Comparison of ENCODE assay signal across 8 mouse cellular contexts in the genomic region with DNA sequence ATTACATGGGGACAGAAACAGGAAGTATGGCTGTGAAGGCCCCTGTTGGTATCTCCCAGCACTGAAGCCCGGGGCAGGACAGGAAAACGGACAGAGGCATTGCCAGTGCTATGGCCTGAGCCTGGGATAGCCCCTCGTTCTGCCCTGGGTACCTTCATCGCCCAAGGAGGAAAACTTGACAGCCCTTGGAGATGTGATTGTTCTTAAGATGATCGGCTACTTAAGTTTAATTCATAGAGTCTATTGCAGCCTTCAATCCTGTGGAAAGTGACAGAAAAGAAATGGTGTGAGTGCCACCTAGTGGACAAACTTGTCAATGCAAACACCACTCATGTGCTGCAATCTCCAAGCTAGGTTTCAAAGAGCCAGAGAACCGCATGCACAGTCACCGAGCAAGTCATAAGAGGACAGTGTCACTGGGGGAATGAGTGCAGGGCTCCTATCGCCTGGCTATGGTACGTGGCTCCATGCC.
A peak's percentile ranks its signal among the peaks of the same experiment; 100 is the strongest.
DNase-seq lines count a peak whose midpoint lies in the region; ATAC-seq lines count a peak whose summit lies in the region.

No protein-coding gene starts in this region.

- no peaks in the 10 kb centered on the region for H3K27me3 ChIP-seq in embryonic facial prominence, embryonic 11.5 days (ENCODE audit: control insufficient read depth, insufficient read depth, low read length)
- H3K27me3 ChIP-seq in heart, embryonic 16.5 days (ENCODE audit: control insufficient read depth, insufficient read depth, low read length), result no peaks in the 10 kb centered on the region
- no peaks in the 10 kb centered on the region for H3K27me3 ChIP-seq in liver, embryonic 11.5 days (replicated peaks; ENCODE audit: control insufficient read depth, insufficient read depth, low read length)
- no peaks in the 10 kb centered on the region for H3K27me3 ChIP-seq in stomach, embryonic 15.5 days (replicated peaks)

- no peak overlapping the region for H3K27ac ChIP-seq in embryonic facial prominence, embryonic 11.5 days (replicated peaks; ENCODE audit: low read depth, low read length)
- H3K27ac ChIP-seq in heart, embryonic 16.5 days (ENCODE audit: low read length), result no peak overlapping the region
- H3K27ac ChIP-seq in liver, embryonic 11.5 days (ENCODE audit: low read depth, low read length), result no peak overlapping the region
- H3K27ac ChIP-seq in stomach, embryonic 15.5 days, result no peak overlapping the region

- H3K4me2 ChIP-seq in embryonic facial prominence, embryonic 11.5 days (ENCODE audit: low read depth, low read length), result no peak overlapping the region
- no peak overlapping the region for H3K4me2 ChIP-seq in heart, embryonic 16.5 days (ENCODE audit: low read depth, low read length)
- H3K4me2 ChIP-seq in liver, embryonic 11.5 days, result no peak overlapping the region
- H3K4me2 ChIP-seq in stomach, embryonic 15.5 days, result no peak overlapping the region

- no peaks in the 10 kb centered on the region for H3K4me1 ChIP-seq in embryonic facial prominence, embryonic 11.5 days (ENCODE audit: control insufficient read depth, insufficient read depth, low read length)
- peaks cover 10% of the 10 kb centered on the region; the same call in 1 of the 2 replicates for H3K4me1 ChIP-seq in heart, embryonic 16.5 days (ENCODE audit: control insufficient read depth, insufficient read depth, low read length)
- H3K4me1 ChIP-seq in liver, embryonic 11.5 days (replicated peaks; ENCODE audit: control insufficient read depth, insufficient read depth, low read length), result 0 out of 2 replicates have a peak, but pooled peaks cover 2% of the 10 kb centered on the region
- H3K4me1 ChIP-seq in stomach, embryonic 15.5 days, result no peaks in the 10 kb centered on the region

- no peak overlapping the region for H3K4me3 ChIP-seq in embryonic facial prominence, embryonic 11.5 days (ENCODE audit: low read depth, low read length)
- H3K4me3 ChIP-seq in heart, embryonic 16.5 days (ENCODE audit: low read length), result no peak overlapping the region
- H3K4me3 ChIP-seq in liver, embryonic 11.5 days (ENCODE audit: low read depth, low read length), result no peak overlapping the region
- no peak overlapping the region for H3K4me3 ChIP-seq in stomach, embryonic 15.5 days (replicated peaks)

- no peak overlapping the region for H3K9ac ChIP-seq in embryonic facial prominence, embryonic 11.5 days (replicated peaks; ENCODE audit: low read length)
- H3K9ac ChIP-seq in heart, embryonic 16.5 days (ENCODE audit: low read length), result no peak overlapping the region
- H3K9ac ChIP-seq in liver, embryonic 11.5 days (ENCODE audit: low read depth, low read length), result no peak overlapping the region
- no peak overlapping the region for H3K9ac ChIP-seq in stomach, embryonic 15.5 days

- H3K9me3 ChIP-seq in embryonic facial prominence, embryonic 11.5 days (replicated peaks; ENCODE audit: control insufficient read depth, low read length), result no peaks in the 10 kb centered on the region
- no peaks in the 10 kb centered on the region for H3K9me3 ChIP-seq in heart, embryonic 16.5 days (replicated peaks; ENCODE audit: control insufficient read depth, low read length)
- no peaks in the 10 kb centered on the region for H3K9me3 ChIP-seq in liver, embryonic 11.5 days (ENCODE audit: control insufficient read depth, low read length)
- no peaks in the 10 kb centered on the region for H3K9me3 ChIP-seq in stomach, embryonic 15.5 days

- WGBS in embryonic facial prominence, embryonic 11.5 days, result 20% methylated on average over 9 of the region's 9 CpGs
- 21% methylated on average over 9 of the region's 9 CpGs for WGBS in heart, embryonic 16.5 days
- 18% methylated on average over 9 of the region's 9 CpGs for WGBS in liver, embryonic 11.5 days
- WGBS in stomach, embryonic 15.5 days, result 19% methylated on average over 9 of the region's 9 CpGs

- H3K36me3 ChIP-seq in embryonic facial prominence, embryonic 11.5 days (replicated peaks; ENCODE audit: control insufficient read depth, insufficient read depth, low read depth, low read length), result no peaks in the 10 kb centered on the region
- no peaks in the 10 kb centered on the region for H3K36me3 ChIP-seq in heart, embryonic 16.5 days (ENCODE audit: control insufficient read depth, insufficient read depth)
- no peaks in the 10 kb centered on the region for H3K36me3 ChIP-seq in liver, embryonic 11.5 days (ENCODE audit: control insufficient read depth, insufficient read depth, low read length)
- H3K36me3 ChIP-seq in stomach, embryonic 15.5 days, result no peaks in the 10 kb centered on the region

- DNase-seq in adrenal gland, postnatal 36 days, result peak; percentile 68 to 71
- peak; percentile 87 for DNase-seq in embryonic facial prominence, embryonic 11.5 days (ENCODE audit: low spot score)
- DNase-seq in kidney, postnatal 10 days, result peak; percentile 85
- no peak for DNase-seq in liver, embryonic 11.5 days (ENCODE audit: low spot score)
- DNase-seq in neural tube, embryonic 10.5 days (ENCODE audit: extremely low spot score, low spot score), result peak; percentile 74

- ATAC-seq in CD4-positive, CD25-positive, alpha-beta regulatory T cell, adult 4 months, result peak; percentile 39
- no peak; the same call in 1 of the 2 replicates for ATAC-seq in embryonic facial prominence, embryonic 11.5 days (replicated peaks; ENCODE audit: insufficient number of reproducible peaks, low FRiP score, low TSS enrichment, low read depth)
- ATAC-seq in heart, embryonic 16.5 days (replicated peaks; ENCODE audit: extremely low read depth, insufficient read depth, low FRiP score), result 0 out of 2 replicates have a peak, but pooled peaks have one; percentile 4
- peak; percentile 31; the same call in 1 of the 2 replicates for ATAC-seq in liver, embryonic 11.5 days (replicated peaks; ENCODE audit: low FRiP score)
- ATAC-seq in stomach, embryonic 15.5 days (ENCODE audit: insufficient read depth, low FRiP score, low read depth), result 0 out of 2 replicates have a peak, but pooled peaks have one; percentile 32
